Mouse (Mus musculus) hindlimb bud, embryonic 11.5 days (tissue): ENCODE data around the gene Zfp266.

Experiments
- DNase-seq: peaks from one replicate; pipeline ENCODE4 v3.0.0-alpha.2; 2012; ENCODE audit warnings: low read depth, low spot score; ENCODE audit errors: extremely low spot score

Gene Zfp266

DNA sequence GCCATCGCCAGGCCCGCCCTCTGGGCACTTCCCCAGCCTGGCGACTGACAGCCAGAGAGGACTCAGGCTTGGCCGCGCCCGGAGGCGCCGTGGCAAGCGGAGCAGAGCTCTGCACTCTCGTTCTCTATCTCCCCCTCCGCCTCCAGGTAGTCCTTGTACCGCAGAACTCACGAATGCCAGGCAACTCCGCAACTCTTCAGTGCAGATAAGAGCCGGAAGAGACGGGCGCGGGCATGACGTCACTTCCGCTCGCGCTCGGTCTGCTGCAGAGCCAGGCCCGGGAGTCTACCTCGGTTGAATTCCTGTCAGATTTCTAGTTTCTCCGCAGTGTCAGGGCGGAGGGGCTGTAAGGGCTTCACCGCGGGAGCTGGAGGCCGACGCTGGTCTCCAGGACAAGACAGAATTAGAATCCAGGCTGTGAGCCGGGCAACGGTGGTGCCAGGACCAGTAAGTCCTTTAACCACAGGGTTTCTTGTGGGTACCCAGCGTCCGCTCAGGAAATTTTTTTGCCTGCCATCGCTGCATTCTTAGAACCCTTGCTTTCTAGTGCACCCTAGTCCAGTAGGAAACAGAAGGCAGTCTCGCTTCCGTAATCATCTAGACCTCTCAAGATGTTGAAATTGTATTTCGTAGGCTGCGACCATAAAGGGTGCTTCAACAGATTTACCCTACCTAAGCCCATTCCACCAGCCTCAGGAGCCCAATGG, 28.5 kb downstream of the Zfp266 start, which contains the start of gene Zfp426:
TSS of gene Zfp426 (minus strand) at position 220 of the 707 bp plus-strand sequence.
- peak; percentile 73 for DNase-seq

DNA sequence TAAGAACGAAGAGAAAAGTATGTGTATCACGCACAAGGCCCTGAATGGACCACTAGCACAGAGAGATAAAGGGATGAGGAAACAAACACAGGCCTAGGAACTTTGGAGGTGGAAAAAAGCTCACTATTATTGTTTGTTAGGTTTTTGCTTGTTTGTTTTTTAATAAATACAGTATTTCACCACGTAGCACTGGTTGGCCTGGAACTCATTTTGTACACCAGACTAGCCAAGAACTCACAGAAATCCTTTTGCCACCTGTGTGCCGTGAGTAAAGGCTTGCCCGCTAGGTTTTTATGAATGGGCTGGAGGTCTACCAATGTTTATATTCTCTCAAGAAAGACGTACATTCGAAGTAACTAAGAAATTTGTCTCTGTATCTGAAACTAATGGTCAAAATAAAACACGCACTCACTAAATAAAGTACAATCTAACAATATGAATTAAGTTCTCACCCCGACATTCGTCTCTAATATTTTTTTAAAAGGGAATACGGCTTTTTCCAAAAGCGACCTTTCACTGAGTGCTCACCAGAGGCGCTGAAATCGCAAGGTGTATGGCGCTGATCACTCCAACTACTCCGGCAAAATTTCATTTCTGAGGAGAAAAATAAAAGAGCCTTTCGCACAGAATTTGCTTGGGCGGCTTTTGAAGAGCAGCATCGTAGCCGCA, 29.2 kb downstream of the Zfp266 start:
- DNase-seq: no peak

DNA sequence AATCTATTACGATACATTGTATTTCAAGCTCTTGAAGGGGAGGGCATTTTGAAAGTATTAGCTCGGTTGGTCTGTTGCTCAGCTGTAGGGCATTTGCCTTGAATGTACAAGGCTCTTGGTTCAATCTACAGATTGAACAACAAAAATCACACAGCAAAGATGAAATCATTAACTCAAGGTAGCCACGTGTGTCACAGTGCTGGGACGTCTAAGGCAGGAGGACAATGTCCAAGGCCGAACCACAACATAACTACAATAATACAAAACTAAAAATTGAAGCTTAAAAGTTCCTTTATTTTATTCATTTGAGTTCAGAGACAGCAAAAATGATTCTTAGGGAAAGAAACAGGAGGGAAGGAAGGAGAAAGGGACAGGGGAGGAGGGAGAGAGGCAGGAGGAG, 31.7 kb downstream of the Zfp266 start:
- no peak for DNase-seq

DNA sequence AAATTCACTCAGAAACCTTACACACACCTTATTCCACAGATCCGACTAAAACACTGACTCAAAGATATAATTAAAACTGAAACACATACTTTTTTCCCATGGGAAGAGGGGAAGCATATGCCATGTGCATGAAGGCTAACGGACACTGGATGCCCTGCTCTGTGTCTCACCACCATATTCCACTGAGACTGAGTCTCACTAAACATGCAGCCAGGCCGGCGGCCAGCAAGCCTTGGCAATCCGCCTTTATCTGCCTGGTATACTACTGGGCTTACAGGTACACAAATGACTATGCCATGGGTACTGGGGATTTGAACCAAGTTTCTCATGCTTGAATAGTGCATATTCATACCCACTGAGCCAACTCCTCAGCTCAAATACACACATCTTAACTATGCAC, 41.8 kb downstream of the Zfp266 start:
- DNase-seq: no peak

DNA sequence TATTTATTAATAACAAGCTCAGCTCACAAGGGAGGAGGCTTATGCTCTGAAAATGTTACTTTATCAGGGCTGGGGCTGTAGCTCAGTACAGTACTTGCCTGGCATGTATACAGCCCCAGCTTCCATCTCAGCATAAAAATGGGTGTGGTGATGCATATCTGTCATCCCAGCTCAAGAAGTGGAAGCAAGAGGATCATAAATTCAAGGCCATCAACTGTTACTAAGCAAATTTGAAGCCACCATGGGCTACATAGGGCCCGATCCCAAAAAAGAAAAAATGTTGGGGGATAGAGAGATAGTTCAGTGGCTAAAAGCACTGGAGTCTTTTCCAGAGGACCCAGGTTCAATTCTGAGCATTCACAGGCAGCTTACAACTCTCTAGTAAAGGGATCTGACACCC, 44.6 kb downstream of the Zfp266 start:
- no peak for DNase-seq

DNA sequence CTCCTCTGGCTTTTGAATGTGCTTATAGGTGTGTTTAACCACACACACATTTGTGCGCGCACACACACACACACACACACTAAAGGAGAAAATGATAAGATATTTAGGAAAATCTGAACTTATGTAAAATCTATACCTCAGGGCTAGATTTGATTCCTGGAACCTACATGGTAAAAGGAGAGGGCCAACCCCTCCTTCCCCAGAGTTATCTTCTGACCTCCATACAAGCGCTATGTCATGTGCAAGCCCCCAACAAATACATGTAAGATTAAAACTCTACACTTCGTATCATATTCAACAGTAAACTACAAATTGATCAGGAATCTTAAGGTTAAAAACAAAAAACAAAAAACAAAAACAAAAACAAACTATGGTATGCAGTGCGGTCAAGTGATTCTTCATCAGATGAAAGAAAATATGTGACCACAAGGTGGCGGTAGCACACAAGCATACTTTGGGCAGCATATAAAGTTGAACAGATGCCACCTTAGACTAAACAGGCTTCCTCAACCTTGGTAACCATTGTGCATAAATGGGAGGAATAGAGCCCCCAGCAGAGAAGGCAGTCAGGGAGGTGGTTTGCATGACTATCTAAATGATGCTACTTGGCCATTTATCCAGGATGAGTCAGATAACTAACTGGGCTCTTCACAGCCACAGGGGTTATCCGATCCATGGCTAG, 54.3 kb downstream of the Zfp266 start:
- peak; percentile 67 for DNase-seq

DNA sequence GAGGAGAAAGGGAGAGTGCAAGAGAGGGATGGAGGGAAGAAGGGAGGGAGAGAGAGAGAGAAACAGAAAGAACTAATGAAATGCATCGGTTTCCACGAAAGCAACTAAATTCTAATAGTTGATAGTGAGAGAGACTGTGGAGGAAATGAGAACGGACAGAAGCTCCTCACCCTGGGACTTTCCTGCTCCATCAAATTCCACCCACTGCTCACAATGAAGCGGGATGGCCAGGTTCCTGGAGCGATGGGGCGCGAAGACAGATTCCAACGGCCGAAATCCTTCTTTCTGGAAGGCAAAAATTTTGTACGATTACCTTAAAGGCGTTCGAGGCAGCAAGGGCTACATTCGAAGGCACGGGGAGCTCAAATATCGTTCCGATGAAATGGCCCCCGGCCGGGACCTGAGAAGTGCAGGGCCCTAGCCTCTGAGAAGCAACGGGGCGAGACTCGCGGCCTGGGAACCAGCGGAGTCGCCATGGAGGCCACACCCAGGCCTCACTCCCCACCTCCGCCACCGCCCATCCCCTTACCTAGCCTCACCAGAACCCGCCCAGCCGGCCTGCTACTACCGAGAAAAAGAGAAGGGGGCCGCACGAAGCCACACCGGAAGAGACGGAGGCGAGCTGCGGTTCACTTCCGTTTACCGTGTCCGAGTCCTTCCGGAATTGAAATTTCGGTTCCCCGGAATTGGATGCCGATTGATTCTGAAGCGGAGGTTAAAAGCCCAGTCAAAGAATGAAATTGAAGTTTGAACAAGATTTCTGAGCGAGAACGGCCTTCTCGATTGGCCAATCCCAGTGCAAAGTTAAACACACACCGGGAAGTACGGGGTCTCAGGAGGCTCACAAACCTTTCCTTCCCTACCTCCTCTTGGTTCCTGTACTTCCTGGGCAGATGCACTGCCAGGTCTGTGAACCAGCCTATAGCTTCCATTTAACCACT, 61.6 kb downstream of the Zfp266 start, which contains the start of gene Zfp26:
TSS of gene Zfp26 (minus strand) at position 786 of the 941 bp plus-strand sequence.
- peak; percentile 61 for DNase-seq

DNA sequence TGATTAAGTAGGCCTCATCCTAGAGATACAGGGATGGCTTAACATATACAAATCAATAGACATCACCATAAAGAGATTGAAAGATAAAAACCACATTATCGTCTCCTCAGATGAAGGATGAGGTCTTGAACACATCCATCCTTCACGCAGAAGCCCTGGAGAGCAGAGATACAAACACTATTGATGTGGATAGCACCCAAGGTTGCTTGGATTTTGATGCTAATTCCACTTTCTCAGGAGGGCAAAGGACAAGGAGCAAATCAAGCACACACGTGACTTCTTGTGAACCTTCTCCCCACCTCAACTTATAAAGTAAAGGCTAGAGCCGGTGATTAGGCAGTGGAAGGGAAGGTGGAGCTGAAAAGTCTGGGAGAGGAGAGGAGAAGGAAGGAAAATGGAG, 67.6 kb downstream of the Zfp266 start:
- no peak for DNase-seq

DNA sequence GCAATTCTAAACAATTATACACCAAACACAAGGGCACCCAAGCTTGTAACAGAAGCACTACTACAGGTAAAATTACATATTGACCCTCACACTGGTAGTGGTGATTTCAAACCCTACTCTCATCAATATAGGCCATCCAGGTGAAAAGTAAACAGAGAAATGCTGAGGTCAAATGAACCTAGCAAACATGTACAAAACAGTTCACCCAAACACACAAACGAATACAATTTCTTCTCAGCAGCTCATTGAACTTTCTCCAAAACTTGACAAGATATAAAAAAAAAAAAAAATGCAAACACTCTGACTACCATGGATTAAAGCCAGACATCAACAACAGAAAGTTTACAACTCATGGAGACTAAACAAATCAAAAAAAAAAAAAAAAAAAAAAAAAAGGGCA, 69.7 kb downstream of the Zfp266 start:
- DNase-seq: no peak
